Mouse (Mus musculus) kidney, embryonic 14.5 days (tissue): Measurements from ENCODE around the gene Gm5728. TPM values are rescaled to one million over a fixed set of nuclear protein-coding genes. Genes with fewer than 3 reads are reported as not detected.
"Not testable (repeated sequence)": the region's sequence is repeated elsewhere in the genome, so short reads cannot be mapped to it uniquely, and the experiment has no call there.

Source experiments
- ATAC-seq: fragments of 200-750 bp; cut with Nextera tagmentation; 2 replicates; pipeline ENCODE4 v1.8.0; 2017; ENCODE audit warnings: moderate number of reproducible peaks, mild to moderate bottlenecking, moderate TSS enrichment, moderate library complexity; ENCODE audit not compliant: low FRiP score, low TSS enrichment
- H3K27ac ChIP-seq: fragments of 300-500 bp; sonication (generic); 2 replicates; pipeline ENCODE4 v1.5.1; 2014; ENCODE audit warnings: low read depth, mild to moderate bottlenecking, low read length, moderate library complexity, mixed read lengths
- H3K27me3 ChIP-seq: fragments of 300-500 bp; sonication (generic); 2 replicates; pipeline ENCODE4 v1.6.1; 2014; ENCODE audit warnings: mild to moderate bottlenecking, low read length; ENCODE audit not compliant: control insufficient read depth, insufficient read depth
- H3K36me3 ChIP-seq: fragments of 300-500 bp; sonication (generic); 2 replicates; pipeline ENCODE4 v1.6.1; 2014; ENCODE audit warnings: low read length, mixed read lengths; ENCODE audit not compliant: control insufficient read depth, insufficient read depth
- H3K4me1 ChIP-seq: fragments of 300-500 bp; sonication (generic); 2 replicates; pipeline ENCODE4 v1.6.1; 2014; ENCODE audit warnings: low read length, mixed read lengths; ENCODE audit not compliant: control insufficient read depth, insufficient read depth
- H3K4me2 ChIP-seq: fragments of 300-500 bp; sonication (generic); replicated peaks from 2 replicates; pipeline ENCODE4 v1.6.1; 2014; ENCODE audit warnings: low read depth, mild to moderate bottlenecking, low read length
- H3K4me3 ChIP-seq: fragments of 300-500 bp; sonication (generic); 2 replicates; pipeline ENCODE4 v1.5.1; 2014; ENCODE audit warnings: mild to moderate bottlenecking, low read length
- H3K9ac ChIP-seq: fragments of 300-500 bp; sonication (generic); 2 replicates; pipeline ENCODE4 v1.6.1; 2014; ENCODE audit warnings: low read depth, mild to moderate bottlenecking, low read length, moderate library complexity
- H3K9me3 ChIP-seq: fragments of 300-500 bp; sonication (generic); 2 replicates; pipeline ENCODE4 v1.6.1; 2016; ENCODE audit warnings: low read length; ENCODE audit not compliant: control insufficient read depth
- WGBS: fragments of 180-500 bp; shearing (Covaris S2); extraction: QIAGEN DNeasy Blood & Tissue Kit; methylation state at CpG from one replicate; pipeline ENCODE4 v1.1.7; 2014; 5-methylcytosine and 5-hydroxymethylcytosine counted together
- polyA plus RNA-seq: library from polyadenylated mRNA; unstranded; fragments of >200 nt; fragmentation: Nextera tagmentation; extraction: Ambion mirVana; gene quantifications from 2 replicates; pipeline ENCODE4 v1.2.1, GENCODE M21; 2014

Gene Gm5728
- not detected in 2 replicates for polyA plus RNA-seq

- H3K4me3 ChIP-seq, H3K4me1 ChIP-seq, H3K4me2 ChIP-seq, H3K9me3 ChIP-seq, H3K27me3 ChIP-seq, H3K9ac ChIP-seq, H3K36me3 ChIP-seq, H3K27ac ChIP-seq, ATAC-seq: not testable (repeated sequence)
- WGBS = no CpG with 5 or more reads among the region's 1 CpGs
Observed at GRCm38 (mm10) chr7:20375310-20375709, at the start of gene Gm5728. Gm5728 (minus strand) TSS chr7:20375410.

- not testable (repeated sequence) for H3K9me3 ChIP-seq, H3K36me3 ChIP-seq, H3K4me3 ChIP-seq, H3K27me3 ChIP-seq, ATAC-seq, H3K9ac ChIP-seq, H3K4me1 ChIP-seq, H3K4me2 ChIP-seq, H3K27ac ChIP-seq
- no CpG with 5 or more reads among the region's 3 CpGs for WGBS
Observed at GRCm38 (mm10) chr7:20417642-20418041, 42.4 kb upstream of the Gm5728 start, which contains the start of gene Vmn1r100. Vmn1r100 (plus strand) TSS chr7:20417942.

- not testable (repeated sequence) for H3K9me3 ChIP-seq, H3K4me3 ChIP-seq, H3K27me3 ChIP-seq, H3K4me2 ChIP-seq, ATAC-seq, H3K4me1 ChIP-seq, H3K27ac ChIP-seq, H3K9ac ChIP-seq, H3K36me3 ChIP-seq
- no CpG with 5 or more reads among the region's 2 CpGs for WGBS
Observed at GRCm38 (mm10) chr7:20333965-20334364, 41.2 kb downstream of the Gm5728 start, which contains the start of gene Gm4133. Gm4133 (minus strand) TSS chr7:20334065.

Other genes starting within 250 kb of the Gm5728 start
- gene Vmn1r93, start 236.3 kb downstream of the Gm5728 start, polyA plus RNA-seq = not detected in 2 replicates
- gene Vmn1r94, start 207.0 kb downstream of the Gm5728 start, polyA plus RNA-seq = not detected in 2 replicates
- gene Vmn1r95, start 181.7 kb downstream of the Gm5728 start, polyA plus RNA-seq = not detected in 2 replicates
- not detected in 2 replicates for gene Gm6164, start 169.8 kb downstream of the Gm5728 start, polyA plus RNA-seq
- not detected in 2 replicates for gene Gm4498, start 141.6 kb downstream of the Gm5728 start, polyA plus RNA-seq
- not detected in 2 replicates for gene Gm5890, start 112.6 kb downstream of the Gm5728 start, polyA plus RNA-seq
- not detected in 2 replicates for gene Gm4133, start 41.3 kb downstream of the Gm5728 start, polyA plus RNA-seq
- gene Vmn1r100, start 42.5 kb upstream of the Gm5728 start, polyA plus RNA-seq = not detected in 2 replicates
- not detected in 2 replicates for gene Vmn1r101, start 67.2 kb upstream of the Gm5728 start, polyA plus RNA-seq
- not detected in 2 replicates for gene Gm10670, start 99.5 kb upstream of the Gm5728 start, polyA plus RNA-seq
- not detected in 2 replicates for gene Vmn1r103, start 135.1 kb upstream of the Gm5728 start, polyA plus RNA-seq
- not detected in 2 replicates for gene Vmn1r104, start 158.4 kb upstream of the Gm5728 start, polyA plus RNA-seq
- gene Gm5726, start 170.3 kb upstream of the Gm5728 start, polyA plus RNA-seq = not detected in 2 replicates
- not detected in 2 replicates for gene Gm4141, start 200.8 kb upstream of the Gm5728 start, polyA plus RNA-seq
- gene Gm4513, start 223.6 kb upstream of the Gm5728 start, polyA plus RNA-seq = not detected in 2 replicates